Mouse (Mus musculus) stomach, postnatal 0 days (tissue): ENCODE measurements at regions not wholly inside any gene's neighbourhood (a gene's known extent, or its start where the extent isn't known, plus 50 kb on each side); places are given as distances from the start of the nearest gene placed in this dataset.

ENCODE experiments used
- CTCF ChIP-seq: IDR thresholded peaks from 2 replicates; pipeline ENCODE4 v1.5.1; 2016; ENCODE audit warnings: antibody characterized with exemption, low read depth, mild to moderate bottlenecking, moderate library complexity
- EP300 ChIP-seq: optimal IDR thresholded peaks from 2 replicates; pipeline ENCODE3; 2016; ENCODE audit warnings: antibody characterized with exemption

DNA sequence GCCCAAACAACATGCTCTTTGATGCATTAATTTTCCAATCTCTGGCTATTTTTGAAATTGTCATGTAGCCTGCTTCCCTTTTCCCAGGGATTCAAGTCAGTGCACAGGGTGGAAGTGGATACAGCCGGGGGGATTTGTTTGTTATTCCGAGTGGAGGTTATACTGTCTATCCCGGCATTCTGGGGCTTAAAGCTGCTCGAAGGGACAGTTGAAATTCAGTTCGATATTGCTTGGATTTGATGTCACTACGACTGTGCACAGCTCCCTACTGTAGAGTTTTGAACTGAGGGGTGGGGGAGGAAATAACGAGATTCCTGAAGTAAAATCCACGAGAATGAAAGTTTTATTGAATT lies 254.4 kb upstream of the Gm6793 start:
- TF ChIP-seq CTCF (no peak), EP300 (no peak)
